Mouse (Mus musculus): Measurements from ENCODE around the gene Ppp2r1b. TPM values are rescaled to one million over a fixed set of nuclear protein-coding genes. Genes with fewer than 3 reads are reported as not detected.

The Ppp2r1b gene
- total and polyA plus RNA-seq, 2 experiments: 5.2 to 10.8 TPM

- H3K9ac ChIP-seq (ENCODE audit: low read depth, low read length): no peak overlapping the region
- H3K4me3 ChIP-seq (ENCODE audit: insufficient read depth, low read depth, low read length): no peak overlapping the region
- peaks cover 6% of the 10 kb centered on the region for H3K36me3 ChIP-seq (ENCODE audit: control insufficient read depth, insufficient read depth, low read length)
- DNase-seq (ENCODE audit: extremely low read depth, low read depth, low spot score): no peak
- 100% methylated on average over 1 of the region's 1 CpGs for WGBS
- H3K27me3 ChIP-seq (ENCODE audit: control insufficient read depth, insufficient read depth, low read length): no peaks in the 10 kb centered on the region
- no peaks in the 10 kb centered on the region for H3K4me1 ChIP-seq (ENCODE audit: control insufficient read depth, insufficient read depth, low read length)
- no peak for TF ChIP-seq CTCF (IDR thresholded peaks at IDR 0.05; ENCODE audit: low read depth, low read length)
- TF ChIP-seq POLR2A (IDR thresholded peaks at IDR 0.05; ENCODE audit: extremely low read depth, insufficient read depth, low read length): no peak
- H3K27ac ChIP-seq (replicated peaks; ENCODE audit: insufficient read depth, low read depth, low read length): no peak overlapping the region
- H3K79me2 ChIP-seq (ENCODE audit: control insufficient read depth, insufficient read depth, low read length): no peaks in the 10 kb centered on the region
These were observed 28.6 kb upstream of the Ppp2r1b start for GRCm38 (mm10) chr9:50816512-50816911.

- no peak for DNase-seq (ENCODE audit: extremely low read depth, low read depth, low spot score)
- Histone ChIP-seq H3K27me3 (ENCODE audit: control insufficient read depth, insufficient read depth, low read length) (no peaks in the 10 kb centered on the region), H3K36me3 (ENCODE audit: control insufficient read depth, insufficient read depth, low read length) (peaks cover 6% of the 10 kb centered on the region), H3K27ac (replicated peaks; ENCODE audit: insufficient read depth, low read depth, low read length) (no peak overlapping the region), H3K4me3 (ENCODE audit: insufficient read depth, low read depth, low read length) (no peak overlapping the region), H3K9ac (ENCODE audit: low read depth, low read length) (no peak overlapping the region), H3K79me2 (ENCODE audit: control insufficient read depth, insufficient read depth, low read length) (no peaks in the 10 kb centered on the region), H3K4me1 (ENCODE audit: control insufficient read depth, insufficient read depth, low read length) (no peaks in the 10 kb centered on the region)
- 84% methylated on average over 6 of the region's 6 CpGs for whole genome bisulfite sequencing
- TF ChIP-seq CTCF (IDR thresholded peaks at IDR 0.05; ENCODE audit: low read depth, low read length) (no peak), POLR2A (IDR thresholded peaks at IDR 0.05; ENCODE audit: extremely low read depth, insufficient read depth, low read length) (no peak)
These were observed 27.1 kb upstream of the Ppp2r1b start for GRCm38 (mm10) chr9:50818050-50818449.

GRCm38 (mm10) chr9:50819716-50820115, 25.4 kb upstream of the Ppp2r1b start:
- Histone ChIP-seq H3K79me2 (ENCODE audit: control insufficient read depth, insufficient read depth, low read length) (no peaks in the 10 kb centered on the region), H3K27me3 (ENCODE audit: control insufficient read depth, insufficient read depth, low read length) (no peaks in the 10 kb centered on the region), H3K36me3 (ENCODE audit: control insufficient read depth, insufficient read depth, low read length) (peaks cover 6% of the 10 kb centered on the region), H3K4me1 (ENCODE audit: control insufficient read depth, insufficient read depth, low read length) (no peaks in the 10 kb centered on the region), H3K9ac (ENCODE audit: low read depth, low read length) (no peak overlapping the region), H3K27ac (replicated peaks; ENCODE audit: insufficient read depth, low read depth, low read length) (no peak overlapping the region), H3K4me3 (ENCODE audit: insufficient read depth, low read depth, low read length) (no peak overlapping the region)
- TF ChIP-seq CTCF (IDR thresholded peaks at IDR 0.05; ENCODE audit: low read depth, low read length): no peak
- TF ChIP-seq POLR2A (IDR thresholded peaks at IDR 0.05; ENCODE audit: extremely low read depth, insufficient read depth, low read length): no peak
- 98% methylated on average over 6 of the region's 6 CpGs for WGBS
- no peak for DNase-seq (ENCODE audit: extremely low read depth, low read depth, low spot score)

- Histone ChIP-seq H3K79me2 (ENCODE audit: control insufficient read depth, insufficient read depth, low read length) (no peaks in the 10 kb centered on the region), H3K4me1 (ENCODE audit: control insufficient read depth, insufficient read depth, low read length) (no peaks in the 10 kb centered on the region), H3K4me3 (ENCODE audit: insufficient read depth, low read depth, low read length) (no peak overlapping the region), H3K27me3 (ENCODE audit: control insufficient read depth, insufficient read depth, low read length) (no peaks in the 10 kb centered on the region), H3K9ac (ENCODE audit: low read depth, low read length) (no peak overlapping the region), H3K36me3 (ENCODE audit: control insufficient read depth, insufficient read depth, low read length) (peaks cover 4% of the 10 kb centered on the region), H3K27ac (replicated peaks; ENCODE audit: insufficient read depth, low read depth, low read length) (no peak overlapping the region)
- no peak for TF ChIP-seq POLR2A (IDR thresholded peaks at IDR 0.05; ENCODE audit: extremely low read depth, insufficient read depth, low read length)
- TF ChIP-seq CTCF (IDR thresholded peaks at IDR 0.05; ENCODE audit: low read depth, low read length): no peak
- WGBS: 92% methylated on average over 6 of the region's 6 CpGs
- no peak for DNase-seq (ENCODE audit: extremely low read depth, low read depth, low spot score)
These were observed 23.4 kb upstream of the Ppp2r1b start for GRCm38 (mm10) chr9:50821651-50822050.

GRCm38 (mm10) chr9:50822216-50822615, 22.9 kb upstream of the Ppp2r1b start:
- H3K4me1 ChIP-seq (ENCODE audit: control insufficient read depth, insufficient read depth, low read length): no peaks in the 10 kb centered on the region
- TF ChIP-seq CTCF (IDR thresholded peaks at IDR 0.05; ENCODE audit: low read depth, low read length) (no peak), POLR2A (IDR thresholded peaks at IDR 0.05; ENCODE audit: extremely low read depth, insufficient read depth, low read length) (no peak)
- DNase-seq (ENCODE audit: extremely low read depth, low read depth, low spot score): no peak
- H3K79me2 ChIP-seq (ENCODE audit: control insufficient read depth, insufficient read depth, low read length): no peaks in the 10 kb centered on the region
- WGBS: 97% methylated on average over 5 of the region's 5 CpGs
- H3K9ac ChIP-seq (ENCODE audit: low read depth, low read length): no peak overlapping the region
- no peaks in the 10 kb centered on the region for H3K27me3 ChIP-seq (ENCODE audit: control insufficient read depth, insufficient read depth, low read length)
- peaks cover 4% of the 10 kb centered on the region for H3K36me3 ChIP-seq (ENCODE audit: control insufficient read depth, insufficient read depth, low read length)
- no peak overlapping the region for H3K27ac ChIP-seq (replicated peaks; ENCODE audit: insufficient read depth, low read depth, low read length)
- H3K4me3 ChIP-seq (ENCODE audit: insufficient read depth, low read depth, low read length): no peak overlapping the region

- H3K27me3 ChIP-seq (ENCODE audit: control insufficient read depth, insufficient read depth, low read length): no peaks in the 10 kb centered on the region
- no peak overlapping the region for H3K4me3 ChIP-seq (ENCODE audit: insufficient read depth, low read depth, low read length)
- no peak for DNase-seq (ENCODE audit: extremely low read depth, low read depth, low spot score)
- H3K9ac ChIP-seq (ENCODE audit: low read depth, low read length): no peak overlapping the region
- H3K4me1 ChIP-seq (ENCODE audit: control insufficient read depth, insufficient read depth, low read length): no peaks in the 10 kb centered on the region
- no peak for TF ChIP-seq POLR2A (IDR thresholded peaks at IDR 0.05; ENCODE audit: extremely low read depth, insufficient read depth, low read length)
- TF ChIP-seq CTCF (IDR thresholded peaks at IDR 0.05; ENCODE audit: low read depth, low read length): no peak
- 87% methylated on average over 11 of the region's 11 CpGs for WGBS
- peaks cover 4% of the 10 kb centered on the region for H3K36me3 ChIP-seq (ENCODE audit: control insufficient read depth, insufficient read depth, low read length)
- no peak overlapping the region for H3K27ac ChIP-seq (replicated peaks; ENCODE audit: insufficient read depth, low read depth, low read length)
- no peaks in the 10 kb centered on the region for H3K79me2 ChIP-seq (ENCODE audit: control insufficient read depth, insufficient read depth, low read length)
These were observed 21.2 kb upstream of the Ppp2r1b start for GRCm38 (mm10) chr9:50823779-50824453.

All from liver, adult 2 months (tissue).